Mouse (Mus musculus): ENCODE data around the gene Nudt13. TPM values are rescaled to one million over a fixed set of nuclear protein-coding genes. Genes with fewer than 3 reads are reported as not detected.

The Nudt13 gene
- polyA plus RNA-seq, 1 experiment from 2014 or later: 11.1 TPM

GRCm38 (mm10) chr14:20363230-20363629, 68.7 kb downstream of the Nudt13 start:
- H3K9ac ChIP-seq (ENCODE audit: low read length): no peak overlapping the region

More at GRCm38 (mm10) chr14:20363230-20363629, 68.7 kb downstream of the Nudt13 start:
- ATAC-seq: no peak
- no peak overlapping the region for H3K27ac ChIP-seq (ENCODE audit: low read depth, low read length)
- no peak overlapping the region for H3K4me3 ChIP-seq (ENCODE audit: low read depth, low read length)
- WGBS: 96% methylated on average over 4 of the region's 4 CpGs
- H3K36me3 ChIP-seq (ENCODE audit: control insufficient read depth, insufficient read depth, low read length): peaks cover 85% of the 10 kb centered on the region
- no peaks in the 10 kb centered on the region for H3K4me1 ChIP-seq (ENCODE audit: control insufficient read depth, insufficient read depth, low read length)
- H3K9me3 ChIP-seq (replicated peaks; ENCODE audit: control insufficient read depth, low read length): no peaks in the 10 kb centered on the region
- H3K4me2 ChIP-seq (ENCODE audit: low read length): no peak overlapping the region
- no peak for DNase-seq (ENCODE audit: low spot score)
- no peaks in the 10 kb centered on the region for H3K27me3 ChIP-seq (replicated peaks; ENCODE audit: control insufficient read depth, insufficient read depth, low read length)

Other genes starting within 250 kb of the Nudt13 start
- gene Saysd1, start 156.2 kb upstream of the Nudt13 start, polyA plus RNA-seq (2014; fragmentation: Nextera tagmentation; extraction: Ambion mirVana): 18.4 and 19.3 TPM in 2 replicates
- 2.5 and 3.1 TPM in 2 replicates for gene Kcnk5, start 112.9 kb upstream of the Nudt13 start, polyA plus RNA-seq (2014; fragmentation: Nextera tagmentation; extraction: Ambion mirVana)
- not detected in 2 replicates for gene Kcnk16, start 25.5 kb upstream of the Nudt13 start, polyA plus RNA-seq (2014; fragmentation: Nextera tagmentation; extraction: Ambion mirVana)
- gene Ecd, start 53.4 kb downstream of the Nudt13 start, polyA plus RNA-seq (2014; fragmentation: Nextera tagmentation; extraction: Ambion mirVana): 56.9 and 58.6 TPM in 2 replicates
- gene Fam149b, start 53.5 kb downstream of the Nudt13 start, polyA plus RNA-seq (2014; fragmentation: Nextera tagmentation; extraction: Ambion mirVana): 37.0 and 40.8 TPM in 2 replicates
- 140 and 165 TPM in 2 replicates for gene Dnajc9, start 94.2 kb downstream of the Nudt13 start, polyA plus RNA-seq (2014; fragmentation: Nextera tagmentation; extraction: Ambion mirVana)
- gene Mrps16, start 98.9 kb downstream of the Nudt13 start, polyA plus RNA-seq (2014; fragmentation: Nextera tagmentation; extraction: Ambion mirVana): 68.4 and 72.3 TPM in 2 replicates
- 0.98 and 2.7 TPM in 2 replicates for gene Cfap70, start 157.5 kb downstream of the Nudt13 start, polyA plus RNA-seq (2014; fragmentation: Nextera tagmentation; extraction: Ambion mirVana)
- 12.3 and 14.8 TPM in 2 replicates for gene Anxa7, start 185.4 kb downstream of the Nudt13 start, polyA plus RNA-seq (2014; fragmentation: Nextera tagmentation; extraction: Ambion mirVana)
- gene Mss51, start 202.2 kb downstream of the Nudt13 start, polyA plus RNA-seq (2014; fragmentation: Nextera tagmentation; extraction: Ambion mirVana): 0.20 and 0.30 TPM in 2 replicates

Data from forebrain, embryonic 14.5 days (tissue).